Mouse (Mus musculus): Measurements from ENCODE around the gene Sumo2. TPM values are rescaled to one million over a fixed set of nuclear protein-coding genes. Genes with fewer than 3 reads are reported as not detected.
"Not testable (repeated sequence)": the region's sequence is repeated elsewhere in the genome, so short reads cannot be mapped to it uniquely, and the experiment has no call there.

The Sumo2 gene
- polyA plus RNA-seq, 1 experiment from 2014 or later = 838 TPM

- Histone ChIP-seq H3K4me1 (peaks cover 17% of the 10 kb centered on the region), H3K4me2 (peak overlapping the region; percentile 94), H3K4me3 (replicated peaks) (peak overlapping the region; percentile 90)
- 81% methylated on average over 4 of the region's 4 CpGs for WGBS
- not testable (repeated sequence) for H3K36me3 ChIP-seq; H3K27ac ChIP-seq; H3K9ac ChIP-seq; H3K9me3 ChIP-seq; ATAC-seq (ENCODE audit: insufficient read depth, low FRiP score, low read depth); H3K27me3 ChIP-seq (replicated peaks)
Measured at GRCm38 (mm10) chr11:115476630-115477029, 59.4 kb downstream of the Sumo2 start.

- Histone ChIP-seq H3K4me1 (peaks cover 17% of the 10 kb centered on the region), H3K4me2 (peak overlapping the region; percentile 94), H3K36me3 (no peaks in the 10 kb centered on the region), H3K9ac (peak overlapping the region; percentile 74), H3K4me3 (replicated peaks) (peak overlapping the region; percentile 90), H3K9me3 (no peaks in the 10 kb centered on the region), H3K27ac (peak overlapping the region; percentile 44; the same call in 1 of the 2 replicates), H3K27me3 (replicated peaks) (no peaks in the 10 kb centered on the region)
- WGBS = 2% methylated on average over 28 of the region's 28 CpGs
- peak; percentile 10 for ATAC-seq (ENCODE audit: insufficient read depth, low FRiP score, low read depth)
Measured at GRCm38 (mm10) chr11:115475758-115476237, 60.3 kb downstream of the Sumo2 start.

- Histone ChIP-seq H3K27me3 (replicated peaks) (no peaks in the 10 kb centered on the region), H3K9me3 (no peaks in the 10 kb centered on the region), H3K4me3 (replicated peaks) (peak within 1 kb of the TSS; percentile 90), H3K9ac (peak within 1 kb of the TSS; percentile 74), H3K4me1 (peaks cover 17% of the 10 kb centered on the region), H3K27ac (peak within 1 kb of the TSS; percentile 70), H3K4me2 (peak within 1 kb of the TSS; percentile 94), H3K36me3 (no peaks in the 10 kb centered on the region)
- peak; percentile 96 for ATAC-seq (ENCODE audit: insufficient read depth, low FRiP score, low read depth)
- under 1% methylated on average over 26 of the region's 26 CpGs for WGBS
Measured at GRCm38 (mm10) chr11:115475025-115475757, 60.9 kb downstream of the Sumo2 start, which contains the start of gene Armc7. TSS of gene Armc7 (plus strand) at chr11:115475667.

GRCm38 (mm10) chr11:115473626-115474275 is 62.3 kb downstream of the Sumo2 start:
- ATAC-seq (ENCODE audit: insufficient read depth, low FRiP score, low read depth) = peak; percentile 20; the same call in 1 of the 2 replicates
- Histone ChIP-seq H3K4me2 (peak overlapping the region; percentile 26), H3K36me3 (no peaks in the 10 kb centered on the region), H3K4me1 (peaks cover 17% of the 10 kb centered on the region), H3K27me3 (replicated peaks) (no peaks in the 10 kb centered on the region), H3K27ac (peak overlapping the region; percentile 52; the same call in 1 of the 2 replicates), H3K9me3 (no peaks in the 10 kb centered on the region), H3K9ac (no peak overlapping the region), H3K4me3 (replicated peaks) (no peak overlapping the region)
- WGBS = 15% methylated on average over 15 of the region's 15 CpGs

Other genes starting within 250 kb of the Sumo2 start
- 2.0 TPM in 2 replicates for gene Fads6, start 238.6 kb downstream of the Sumo2 start, polyA plus RNA-seq (2015; fragmentation: Nextera tagmentation; extraction: Ambion mirVana)
- gene Otop2, start 229.1 kb downstream of the Sumo2 start, polyA plus RNA-seq (2015; fragmentation: Nextera tagmentation; extraction: Ambion mirVana) = 0.46 and 0.90 TPM in 2 replicates
- 0.26 and 0.35 TPM in 2 replicates for gene Ush1g, start 214.2 kb downstream of the Sumo2 start, polyA plus RNA-seq (2015; fragmentation: Nextera tagmentation; extraction: Ambion mirVana)
- gene Otop3, start 201.5 kb downstream of the Sumo2 start, polyA plus RNA-seq (2015; fragmentation: Nextera tagmentation; extraction: Ambion mirVana) = 2.4 and 2.7 TPM in 2 replicates
- 32.9 and 41.0 TPM in 2 replicates for gene Hid1, start 168.5 kb downstream of the Sumo2 start, polyA plus RNA-seq (2015; fragmentation: Nextera tagmentation; extraction: Ambion mirVana)
- 10.0 and 10.5 TPM in 2 replicates for gene Cdr2l, start 154.4 kb downstream of the Sumo2 start, polyA plus RNA-seq (2015; fragmentation: Nextera tagmentation; extraction: Ambion mirVana)
- 184 and 196 TPM in 2 replicates for gene Mrpl58, start 132.5 kb downstream of the Sumo2 start, polyA plus RNA-seq (2015; fragmentation: Nextera tagmentation; extraction: Ambion mirVana)
- 824 and 904 TPM in 2 replicates for gene Atp5h, start 116.3 kb downstream of the Sumo2 start, polyA plus RNA-seq (2015; fragmentation: Nextera tagmentation; extraction: Ambion mirVana)
- 14.6 and 15.6 TPM in 2 replicates for gene Kctd2, start 116.1 kb downstream of the Sumo2 start, polyA plus RNA-seq (2015; fragmentation: Nextera tagmentation; extraction: Ambion mirVana)
- gene Trim80, start 95.7 kb downstream of the Sumo2 start, polyA plus RNA-seq (2015; fragmentation: Nextera tagmentation; extraction: Ambion mirVana) = 0.23 and 0.35 TPM in 2 replicates
- gene Slc16a5, start 73.8 kb downstream of the Sumo2 start, polyA plus RNA-seq (2015; fragmentation: Nextera tagmentation; extraction: Ambion mirVana) = 2.3 and 3.1 TPM in 2 replicates
- gene Armc7, start 60.6 kb downstream of the Sumo2 start, polyA plus RNA-seq (2015; fragmentation: Nextera tagmentation; extraction: Ambion mirVana) = 5.5 and 6.8 TPM in 2 replicates
- gene Nt5c, start 44.4 kb downstream of the Sumo2 start, polyA plus RNA-seq (2015; fragmentation: Nextera tagmentation; extraction: Ambion mirVana) = 115 and 123 TPM in 2 replicates
- gene Jpt1, start 21.9 kb downstream of the Sumo2 start, polyA plus RNA-seq (2015; fragmentation: Nextera tagmentation; extraction: Ambion mirVana) = 472 and 482 TPM in 2 replicates
- gene Nup85, start 28.2 kb upstream of the Sumo2 start, polyA plus RNA-seq (2015; fragmentation: Nextera tagmentation; extraction: Ambion mirVana) = 159 and 181 TPM in 2 replicates
- gene Mrps7, start 67.6 kb upstream of the Sumo2 start, polyA plus RNA-seq (2015; fragmentation: Nextera tagmentation; extraction: Ambion mirVana) = 81.7 and 92.7 TPM in 2 replicates
- gene Gga3, start 67.8 kb upstream of the Sumo2 start, polyA plus RNA-seq (2015; fragmentation: Nextera tagmentation; extraction: Ambion mirVana) = 15.9 and 24.3 TPM in 2 replicates
- gene Mif4gd, start 76.7 kb upstream of the Sumo2 start, polyA plus RNA-seq (2015; fragmentation: Nextera tagmentation; extraction: Ambion mirVana) = 31.9 and 34.4 TPM in 2 replicates
- gene Slc25a19, start 92.0 kb upstream of the Sumo2 start, polyA plus RNA-seq (2015; fragmentation: Nextera tagmentation; extraction: Ambion mirVana) = 21.5 and 23.9 TPM in 2 replicates
- gene Grb2, start 172.3 kb upstream of the Sumo2 start, polyA plus RNA-seq (2015; fragmentation: Nextera tagmentation; extraction: Ambion mirVana) = 83.5 and 85.7 TPM in 2 replicates
- 19.9 and 20.7 TPM in 2 replicates for gene Tmem94, start 229.2 kb upstream of the Sumo2 start, polyA plus RNA-seq (2015; fragmentation: Nextera tagmentation; extraction: Ambion mirVana)

Data from stomach, embryonic 15.5 days (tissue).